Mouse (Mus musculus): ENCODE data around the gene Gpr146. TPM values are rescaled to one million over a fixed set of nuclear protein-coding genes. Genes with fewer than 3 reads are reported as not detected.

Gpr146 gene
- polyA plus RNA-seq, 1 experiment from 2014 or later, result 7.8 TPM

GRCm38 (mm10) chr5:139382760-139383159, 5.3 kb downstream of the Gpr146 start:
- peak; percentile 57 for DNase-seq (ENCODE audit: low spot score)
- no peak for TF ChIP-seq CTCF (IDR thresholded peaks at IDR 0.05; ENCODE audit: low read depth)
- 0 out of 2 replicates have a peak overlapping the region, but pooled peaks have one; percentile 29 for H3K9ac ChIP-seq (ENCODE audit: low read depth, low read length)

GRCm38 (mm10) chr5:139383234-139383633, 5.7 kb downstream of the Gpr146 start:
- no peak overlapping the region for H3K9ac ChIP-seq (ENCODE audit: low read depth, low read length)

More at GRCm38 (mm10) chr5:139382760-139383159, 5.3 kb downstream of the Gpr146 start:
- Histone ChIP-seq H3K36me3 (ENCODE audit: insufficient read depth, low read length) (no peaks in the 10 kb centered on the region), H3K27ac (peak overlapping the region; percentile 72), H3K4me2 (ENCODE audit: low read length) (peak overlapping the region; percentile 23), H3K4me1 (replicated peaks; ENCODE audit: insufficient read depth, low read length) (peaks cover 59% of the 10 kb centered on the region), H3K9me3 (replicated peaks; ENCODE audit: low read length) (no peaks in the 10 kb centered on the region), H3K27me3 (ENCODE audit: insufficient read depth, low read length) (no peaks in the 10 kb centered on the region), H3K4me3 (replicated peaks; ENCODE audit: low read depth, low read length) (no peak overlapping the region)
- 48% methylated on average over 8 of the region's 8 CpGs for whole genome bisulfite sequencing
- ATAC-seq (replicated peaks; ENCODE audit: low FRiP score, low read depth), result no peak

GRCm38 (mm10) chr5:139384531-139384930, 7.0 kb downstream of the Gpr146 start:
- Histone ChIP-seq H3K9ac (ENCODE audit: low read depth, low read length) (0 out of 2 replicates have a peak overlapping the region, but pooled peaks have one; percentile 19), H3K4me2 (ENCODE audit: low read length) (0 out of 2 replicates have a peak overlapping the region, but pooled peaks have one; percentile 26), H3K9me3 (replicated peaks; ENCODE audit: low read length) (no peaks in the 10 kb centered on the region), H3K27ac (peak overlapping the region; percentile 55; the same call in 1 of the 2 replicates), H3K36me3 (ENCODE audit: insufficient read depth, low read length) (no peaks in the 10 kb centered on the region), H3K4me1 (replicated peaks; ENCODE audit: insufficient read depth, low read length) (peaks cover 58% of the 10 kb centered on the region), H3K4me3 (replicated peaks; ENCODE audit: low read depth, low read length) (no peak overlapping the region), H3K27me3 (ENCODE audit: insufficient read depth, low read length) (no peaks in the 10 kb centered on the region)
- WGBS, result 25% methylated on average over 10 of the region's 10 CpGs
- TF ChIP-seq CTCF (IDR thresholded peaks at IDR 0.05; ENCODE audit: low read depth), result no peak
- DNase-seq (ENCODE audit: low spot score), result peak; percentile 90
- peak; percentile 63 for ATAC-seq (replicated peaks; ENCODE audit: low FRiP score, low read depth)

More at GRCm38 (mm10) chr5:139383234-139383633, 5.7 kb downstream of the Gpr146 start:
- Histone ChIP-seq H3K9me3 (replicated peaks; ENCODE audit: low read length) (no peaks in the 10 kb centered on the region), H3K4me1 (replicated peaks; ENCODE audit: insufficient read depth, low read length) (peaks cover 58% of the 10 kb centered on the region), H3K27ac (peak overlapping the region; percentile 72), H3K36me3 (ENCODE audit: insufficient read depth, low read length) (no peaks in the 10 kb centered on the region), H3K4me2 (ENCODE audit: low read length) (no peak overlapping the region), H3K27me3 (ENCODE audit: insufficient read depth, low read length) (no peaks in the 10 kb centered on the region), H3K4me3 (replicated peaks; ENCODE audit: low read depth, low read length) (no peak overlapping the region)
- 73% methylated on average over 9 of the region's 9 CpGs for WGBS
- no peak for ATAC-seq (replicated peaks; ENCODE audit: low FRiP score, low read depth)
- DNase-seq (ENCODE audit: low spot score), result no peak
- TF ChIP-seq CTCF (IDR thresholded peaks at IDR 0.05; ENCODE audit: low read depth), result no peak

GRCm38 (mm10) chr5:139386047-139386446, 8.6 kb downstream of the Gpr146 start:
- H3K4me1 ChIP-seq (replicated peaks; ENCODE audit: insufficient read depth, low read length), result peaks cover 57% of the 10 kb centered on the region
- WGBS, result 93% methylated on average over 5 of the region's 5 CpGs
- no peak overlapping the region for H3K4me3 ChIP-seq (replicated peaks; ENCODE audit: low read depth, low read length)
- H3K36me3 ChIP-seq (ENCODE audit: insufficient read depth, low read length), result no peaks in the 10 kb centered on the region
- H3K9me3 ChIP-seq (replicated peaks; ENCODE audit: low read length), result no peaks in the 10 kb centered on the region
- ATAC-seq (replicated peaks; ENCODE audit: low FRiP score, low read depth) (no peak), DNase-seq (ENCODE audit: low spot score) (no peak)
- no peaks in the 10 kb centered on the region for H3K27me3 ChIP-seq (ENCODE audit: insufficient read depth, low read length)
- no peak for TF ChIP-seq CTCF (IDR thresholded peaks at IDR 0.05; ENCODE audit: low read depth)
- no peak overlapping the region for H3K27ac ChIP-seq
- no peak overlapping the region for H3K9ac ChIP-seq (ENCODE audit: low read depth, low read length)
- no peak overlapping the region for H3K4me2 ChIP-seq (ENCODE audit: low read length)

- TF ChIP-seq CTCF (IDR thresholded peaks at IDR 0.05; ENCODE audit: low read depth), result no peak
- Histone ChIP-seq H3K4me1 (replicated peaks; ENCODE audit: insufficient read depth, low read length) (peaks cover 46% of the 10 kb centered on the region), H3K4me3 (replicated peaks; ENCODE audit: low read depth, low read length) (no peak overlapping the region), H3K4me2 (ENCODE audit: low read length) (no peak overlapping the region), H3K27me3 (ENCODE audit: insufficient read depth, low read length) (no peaks in the 10 kb centered on the region), H3K9ac (ENCODE audit: low read depth, low read length) (no peak overlapping the region), H3K36me3 (ENCODE audit: insufficient read depth, low read length) (no peaks in the 10 kb centered on the region), H3K9me3 (replicated peaks; ENCODE audit: low read length) (no peaks in the 10 kb centered on the region), H3K27ac (peak overlapping the region; percentile 65)
- 58% methylated on average over 10 of the region's 10 CpGs for WGBS
- ATAC-seq (replicated peaks; ENCODE audit: low FRiP score, low read depth), result no peak
- no peak for DNase-seq (ENCODE audit: low spot score)
Measured at GRCm38 (mm10) chr5:139387329-139388194, 10.1 kb downstream of the Gpr146 start.

- H3K36me3 ChIP-seq (ENCODE audit: insufficient read depth, low read length), result 0 out of 2 replicates have a peak, but pooled peaks cover 2% of the 10 kb centered on the region
- no peaks in the 10 kb centered on the region for H3K9me3 ChIP-seq (replicated peaks; ENCODE audit: low read length)
- ATAC-seq (replicated peaks; ENCODE audit: low FRiP score, low read depth) (no peak), DNase-seq (ENCODE audit: low spot score) (peak; percentile 68)
- WGBS, result 38% methylated on average over 4 of the region's 4 CpGs
- no peak for TF ChIP-seq CTCF (IDR thresholded peaks at IDR 0.05; ENCODE audit: low read depth)
- no peaks in the 10 kb centered on the region for H3K27me3 ChIP-seq (ENCODE audit: insufficient read depth, low read length)
- no peak overlapping the region for H3K4me2 ChIP-seq (ENCODE audit: low read length)
- peak overlapping the region; percentile 65 for H3K27ac ChIP-seq
- peaks cover 43% of the 10 kb centered on the region for H3K4me1 ChIP-seq (replicated peaks; ENCODE audit: insufficient read depth, low read length)
- peak overlapping the region; percentile 35; the same call in 1 of the 2 replicates for H3K9ac ChIP-seq (ENCODE audit: low read depth, low read length)
- H3K4me3 ChIP-seq (replicated peaks; ENCODE audit: low read depth, low read length), result no peak overlapping the region
Measured at GRCm38 (mm10) chr5:139388195-139388570, 10.7 kb downstream of the Gpr146 start.

Measured in kidney, postnatal 0 days (tissue).